Mouse (Mus musculus): Measurements from ENCODE around the gene Ifi47.

- TF ChIP-seq CTCF (IDR thresholded peaks at IDR 0.05; ENCODE audit: borderline replicate concordance, insufficient read depth, low read length) (no peak), POLR2A (IDR thresholded peaks at IDR 0.05; ENCODE audit: low read depth, low read length) (no peak)
These were observed 36.3 kb downstream of the Ifi47 start for GRCm38 (mm10) chr11:49112624-49113219.

Measured in embryonic fibroblast, embryonic 13.5 days (primary cell).